Mouse (Mus musculus): Measurements from ENCODE around the gene Polh. TPM values are rescaled to one million over a fixed set of nuclear protein-coding genes. Genes with fewer than 3 reads are reported as not detected.

Gene Polh
- total RNA-seq, 1 experiment: 11.8 TPM

- no peak for TF ChIP-seq ZNF384 (IDR thresholded peaks at IDR 0.05; ENCODE audit: low read depth, low read length)
- no peak for TF ChIP-seq CHD2 (IDR thresholded peaks at IDR 0.05; ENCODE audit: low read depth, low read length)
- no peak for TF ChIP-seq ZC3H11A (IDR thresholded peaks at IDR 0.05; ENCODE audit: borderline replicate concordance, low read depth, low read length)
- no peak for TF ChIP-seq HCFC1 (IDR thresholded peaks at IDR 0.05; ENCODE audit: borderline replicate concordance, insufficient read depth, low read length)
- no peak for TF ChIP-seq MAFK (IDR thresholded peaks at IDR 0.05; ENCODE audit: insufficient read depth, low read depth, low read length)
- peak overlapping the region; percentile 68 for H3K27ac ChIP-seq (ENCODE audit: insufficient read depth, low read depth, low read length, poor library complexity, severe bottlenecking)
- H3K4me3 ChIP-seq (ENCODE audit: insufficient read depth in 1 of 2, low read depth in 1 of 2, low read length in 2 of 2, poor library complexity in 1 of 2, severe bottlenecking in 1 of 2): peak overlapping the region; percentile 87 to 88
- in situ Hi-C loops (cut with MboI; ENCODE audit: low sequenced_read_pairs in 2 of 2, unreplicated experiment in 2 of 2): loop anchor here in 1 of 2 experiments (25.0 kb wide), 1 partner anchor 791 kb away; no protein-coding TSS in a partner anchor
- H3K36me3 ChIP-seq (ENCODE audit: control insufficient read depth, insufficient read depth, low read length, poor library complexity, severe bottlenecking): peaks cover 30% of the 10 kb centered on the region
- peak; percentile 12 for DNase-seq (ENCODE audit: low read depth, low spot score)
- peaks cover 2% of the 10 kb centered on the region in 2 experiments for H3K4me1 ChIP-seq (ENCODE audit: control insufficient read depth in 2 of 2, insufficient read depth in 2 of 2, low read length in 2 of 2, poor library complexity in 1 of 2)
- H3K9me3 ChIP-seq (ENCODE audit: control insufficient read depth, insufficient read depth, low read depth, low read length): no peaks in the 10 kb centered on the region
- H3K9ac ChIP-seq (ENCODE audit: insufficient read depth, low read depth, low read length, poor library complexity, severe bottlenecking): peak overlapping the region; percentile 93
These were observed 633 bp upstream of the Polh start for GRCm38 (mm10) chr17:46203078-46203477.

GRCm38 (mm10) chr17:46201151-46201550 lies 1.3 kb downstream of the Polh start:
- H3K4me3 ChIP-seq (ENCODE audit: insufficient read depth in 1 of 2, low read depth in 1 of 2, low read length in 2 of 2, poor library complexity in 1 of 2, severe bottlenecking in 1 of 2): peak overlapping the region in 1 of 2 experiments; percentile 71; a peak in 2 of 4 replicates
- DNase-seq (ENCODE audit: low read depth, low spot score): no peak
- H3K27ac ChIP-seq (ENCODE audit: insufficient read depth, low read depth, low read length, poor library complexity, severe bottlenecking): no peak overlapping the region
- no peaks in the 10 kb centered on the region for H3K9me3 ChIP-seq (ENCODE audit: control insufficient read depth, insufficient read depth, low read depth, low read length)
- in situ Hi-C loops (cut with MboI; ENCODE audit: low sequenced_read_pairs in 2 of 2, unreplicated experiment in 2 of 2): loop anchor here in 1 of 2 experiments (25.0 kb wide), 1 partner anchor 789 kb away; no protein-coding TSS in a partner anchor
- peaks cover 2% of the 10 kb centered on the region in 2 experiments for H3K4me1 ChIP-seq (ENCODE audit: control insufficient read depth in 2 of 2, insufficient read depth in 2 of 2, low read length in 2 of 2, poor library complexity in 1 of 2)
- TF ChIP-seq ZC3H11A (IDR thresholded peaks at IDR 0.05; ENCODE audit: borderline replicate concordance, low read depth, low read length) (no peak), CHD2 (IDR thresholded peaks at IDR 0.05; ENCODE audit: low read depth, low read length) (no peak), MAFK (IDR thresholded peaks at IDR 0.05; ENCODE audit: insufficient read depth, low read depth, low read length) (no peak), HCFC1 (IDR thresholded peaks at IDR 0.05; ENCODE audit: borderline replicate concordance, insufficient read depth, low read length) (no peak), ZNF384 (IDR thresholded peaks at IDR 0.05; ENCODE audit: low read depth, low read length) (no peak)
- no peak overlapping the region for H3K9ac ChIP-seq (ENCODE audit: insufficient read depth, low read depth, low read length, poor library complexity, severe bottlenecking)
- H3K36me3 ChIP-seq (ENCODE audit: control insufficient read depth, insufficient read depth, low read length, poor library complexity, severe bottlenecking): peaks cover 21% of the 10 kb centered on the region

- H3K9me3 ChIP-seq (ENCODE audit: control insufficient read depth, insufficient read depth, low read depth, low read length): no peaks in the 10 kb centered on the region
- peaks cover 15% of the 10 kb centered on the region for H3K36me3 ChIP-seq (ENCODE audit: control insufficient read depth, insufficient read depth, low read length, poor library complexity, severe bottlenecking)
- in situ Hi-C loops (cut with MboI; ENCODE audit: low sequenced_read_pairs in 2 of 2, unreplicated experiment in 2 of 2): no loop called here
- no peak overlapping the region for H3K27ac ChIP-seq (ENCODE audit: insufficient read depth, low read depth, low read length, poor library complexity, severe bottlenecking)
- no peak for TF ChIP-seq ZNF384 (IDR thresholded peaks at IDR 0.05; ENCODE audit: low read depth, low read length)
- TF ChIP-seq CHD2 (IDR thresholded peaks at IDR 0.05; ENCODE audit: low read depth, low read length): no peak
- no peak for TF ChIP-seq MAFK (IDR thresholded peaks at IDR 0.05; ENCODE audit: insufficient read depth, low read depth, low read length)
- TF ChIP-seq ZC3H11A (IDR thresholded peaks at IDR 0.05; ENCODE audit: borderline replicate concordance, low read depth, low read length): no peak
- TF ChIP-seq HCFC1 (IDR thresholded peaks at IDR 0.05; ENCODE audit: borderline replicate concordance, insufficient read depth, low read length): no peak
- no peak overlapping the region for H3K4me3 ChIP-seq (ENCODE audit: insufficient read depth in 1 of 2, low read depth in 1 of 2, low read length in 2 of 2, poor library complexity in 1 of 2, severe bottlenecking in 1 of 2)
- no peaks in the 10 kb centered on the region for H3K4me1 ChIP-seq (ENCODE audit: control insufficient read depth in 2 of 2, insufficient read depth in 2 of 2, low read length in 2 of 2, poor library complexity in 1 of 2)
- DNase-seq (ENCODE audit: low read depth, low spot score): no peak
- no peak overlapping the region for H3K9ac ChIP-seq (ENCODE audit: insufficient read depth, low read depth, low read length, poor library complexity, severe bottlenecking)
These were observed 13.6 kb downstream of the Polh start for GRCm38 (mm10) chr17:46188829-46189228.

GRCm38 (mm10) chr17:46182273-46182672 lies 20.2 kb downstream of the Polh start:
- no peaks in the 10 kb centered on the region for H3K9me3 ChIP-seq (ENCODE audit: control insufficient read depth, insufficient read depth, low read depth, low read length)
- no peak for DNase-seq (ENCODE audit: low read depth, low spot score)
- H3K36me3 ChIP-seq (ENCODE audit: control insufficient read depth, insufficient read depth, low read length, poor library complexity, severe bottlenecking): peaks cover 19% of the 10 kb centered on the region
- no peak for TF ChIP-seq ZNF384 (IDR thresholded peaks at IDR 0.05; ENCODE audit: low read depth, low read length)
- 0 out of 2 replicates have a peak, but pooled peaks have one; percentile 23 for TF ChIP-seq MAFK (IDR thresholded peaks at IDR 0.05; ENCODE audit: insufficient read depth, low read depth, low read length)
- in situ Hi-C loops (cut with MboI; ENCODE audit: low sequenced_read_pairs in 2 of 2, unreplicated experiment in 2 of 2): no loop called here
- no peak overlapping the region for H3K4me3 ChIP-seq (ENCODE audit: insufficient read depth in 1 of 2, low read depth in 1 of 2, low read length in 2 of 2, poor library complexity in 1 of 2, severe bottlenecking in 1 of 2)
- no peak overlapping the region for H3K27ac ChIP-seq (ENCODE audit: insufficient read depth, low read depth, low read length, poor library complexity, severe bottlenecking)
- H3K9ac ChIP-seq (ENCODE audit: insufficient read depth, low read depth, low read length, poor library complexity, severe bottlenecking): no peak overlapping the region
- H3K4me1 ChIP-seq (ENCODE audit: control insufficient read depth in 2 of 2, insufficient read depth in 2 of 2, low read length in 2 of 2, poor library complexity in 1 of 2): peaks cover 0 to 2% of the 10 kb centered on the region in 2 experiments; a peak in 1 of 4 replicates

GRCm38 (mm10) chr17:46170538-46170937 lies 31.9 kb downstream of the Polh start:
- no peak overlapping the region for H3K27ac ChIP-seq (ENCODE audit: insufficient read depth, low read depth, low read length, poor library complexity, severe bottlenecking)
- no peak for TF ChIP-seq ZC3H11A (IDR thresholded peaks at IDR 0.05; ENCODE audit: borderline replicate concordance, low read depth, low read length)
- TF ChIP-seq ZNF384 (IDR thresholded peaks at IDR 0.05; ENCODE audit: low read depth, low read length): no peak
- TF ChIP-seq HCFC1 (IDR thresholded peaks at IDR 0.05; ENCODE audit: borderline replicate concordance, insufficient read depth, low read length): no peak
- no peak for TF ChIP-seq MAFK (IDR thresholded peaks at IDR 0.05; ENCODE audit: insufficient read depth, low read depth, low read length)
- no peak for TF ChIP-seq CHD2 (IDR thresholded peaks at IDR 0.05; ENCODE audit: low read depth, low read length)
- peaks cover 30% of the 10 kb centered on the region for H3K36me3 ChIP-seq (ENCODE audit: control insufficient read depth, insufficient read depth, low read length, poor library complexity, severe bottlenecking)
- 0 out of 4 replicates have a peak, but pooled peaks cover 0 to 1% of the 10 kb centered on the region in 2 experiments for H3K4me1 ChIP-seq (ENCODE audit: control insufficient read depth in 2 of 2, insufficient read depth in 2 of 2, low read length in 2 of 2, poor library complexity in 1 of 2)
- no peak for DNase-seq (ENCODE audit: low read depth, low spot score)
- H3K4me3 ChIP-seq (ENCODE audit: insufficient read depth in 1 of 2, low read depth in 1 of 2, low read length in 2 of 2, poor library complexity in 1 of 2, severe bottlenecking in 1 of 2): no peak overlapping the region
- in situ Hi-C loops (cut with MboI; ENCODE audit: low sequenced_read_pairs in 2 of 2, unreplicated experiment in 2 of 2): no loop called here
- no peak overlapping the region for H3K9ac ChIP-seq (ENCODE audit: insufficient read depth, low read depth, low read length, poor library complexity, severe bottlenecking)
- H3K9me3 ChIP-seq (ENCODE audit: control insufficient read depth, insufficient read depth, low read depth, low read length): no peaks in the 10 kb centered on the region
